ENCODE assay signal across 30 mouse cellular contexts in genomic region chr6:122565070-122565784, GRCm38 (mm10). TPM values are rescaled to one million over a fixed set of nuclear protein-coding genes. Genes with fewer than 3 reads are reported as not detected.
DNase-seq lines count a peak whose midpoint lies in the region; ATAC-seq and TF ChIP-seq lines count a peak whose summit lies in the region.
"Had no signal": no experiment of that assay in that cellular context is flagged by ENCODE, and none has a peak within 500 bp of the region (broad histone marks: within the 10 kb centered on the region; RNA-seq: fewer than 3 reads in every experiment).

No protein-coding gene starts in this region.

- DNase-seq in forebrain, postnatal 0 days, result no peak
- no peak for DNase-seq in thymus, postnatal 25 days
- no peak for DNase-seq in testis, postnatal 10 days (ENCODE audit: low spot score)
- no peak for DNase-seq in cerebellum, adult 11-12 months
- DNase-seq: cerebellum, adult 18-20 months; cerebellum, postnatal 25 days; embryo, embryonic 11 days; gastrocnemius, postnatal 10 days; heart, adult 18-20 months; heart, postnatal 10 days; kidney, postnatal 36 days; lung, postnatal 10 days had no signal

- H3K27me3 ChIP-seq in forebrain, postnatal 0 days (ENCODE audit: insufficient read depth, low read length), result no peaks in the 10 kb centered on the region
- H3K27me3 ChIP-seq in forebrain, embryonic 13.5 days, result 0 out of 2 replicates have a peak, but pooled peaks cover 3% of the 10 kb centered on the region
- H3K27me3 ChIP-seq in E14TG2a.4 (ENCODE audit: insufficient read depth, low read length), result peaks cover 38% of the 10 kb centered on the region
- H3K27me3 ChIP-seq in myocyte (ENCODE audit: control insufficient read depth, insufficient read depth, insufficient read length), result no peaks in the 10 kb centered on the region
- H3K27me3 ChIP-seq: CH12.LX; forebrain, embryonic 15.5 days had no signal

- H3ac ChIP-seq in myocyte (ENCODE audit: control insufficient read depth, insufficient read length), result no peak overlapping the region

- no peaks in the 10 kb centered on the region for H3K79me2 ChIP-seq in myocyte (ENCODE audit: control insufficient read depth, insufficient read depth)

- no peak for ATAC-seq in forebrain, postnatal 0 days
- no peak for ATAC-seq in forebrain, embryonic 13.5 days
- ATAC-seq in common myeloid progenitor, adult 5-6 weeks (replicated peaks; ENCODE audit: low read depth, poor library complexity, severe bottlenecking), result peak; percentile 31
- ATAC-seq: forebrain, embryonic 15.5 days; hindbrain, postnatal 0 days; intestine, postnatal 0 days; midbrain, embryonic 16.5 days had no signal

- TF ChIP-seq POLR2A in myocyte (IDR thresholded peaks at IDR 0.05; ENCODE audit: insufficient read length, low read depth), result no peak

- no peaks in the 10 kb centered on the region for H3K36me3 ChIP-seq in forebrain, postnatal 0 days (ENCODE audit: insufficient read depth)
- H3K36me3 ChIP-seq in forebrain, embryonic 13.5 days (ENCODE audit: poor library complexity, severe bottlenecking), result no peaks in the 10 kb centered on the region
- H3K36me3 ChIP-seq in E14TG2a.4 (ENCODE audit: insufficient read depth, low read length), result no peaks in the 10 kb centered on the region
- no peaks in the 10 kb centered on the region for H3K36me3 ChIP-seq in myocyte (ENCODE audit: control insufficient read depth, insufficient read depth)
- H3K36me3 ChIP-seq: forebrain, embryonic 15.5 days; heart, embryonic 12.5 days had no signal

- 93% methylated on average over 9 of the region's 9 CpGs for WGBS in forebrain, postnatal 0 days
- 95% methylated on average over 9 of the region's 9 CpGs for WGBS in forebrain, embryonic 13.5 days

- H3K9me3 ChIP-seq in forebrain, postnatal 0 days (ENCODE audit: low read length), result no peaks in the 10 kb centered on the region
- H3K9me3 ChIP-seq in forebrain, embryonic 13.5 days (replicated peaks), result no peaks in the 10 kb centered on the region
- no peaks in the 10 kb centered on the region for H3K9me3 ChIP-seq in E14TG2a.4 (ENCODE audit: low read length)
- H3K9me3 ChIP-seq: forebrain, embryonic 15.5 days; heart, embryonic 12.5 days had no signal

- TF ChIP-seq CTCF in forebrain, postnatal 0 days (IDR thresholded peaks at IDR 0.05; ENCODE audit: low read depth), result peak; percentile 14; the same call in 1 of the 2 replicates
- 0 out of 2 replicates have a peak, but pooled peaks have one; percentile 5 for TF ChIP-seq CTCF in E14TG2a.4 (conservative IDR thresholded peaks at IDR 0.05; ENCODE audit: low read length)

- H3K4me1 ChIP-seq in forebrain, postnatal 0 days (ENCODE audit: insufficient read depth), result no peaks in the 10 kb centered on the region
- peaks cover 7% of the 10 kb centered on the region; the same call in 1 of the 2 replicates for H3K4me1 ChIP-seq in forebrain, embryonic 13.5 days
- H3K4me1 ChIP-seq in E14TG2a.4 (replicated peaks; ENCODE audit: low read depth, low read length), result peaks cover 18% of the 10 kb centered on the region
- H3K4me1 ChIP-seq: heart, embryonic 12.5 days had no signal

- H3K4me3 ChIP-seq in forebrain, postnatal 0 days (ENCODE audit: low read depth, low read length), result no peak overlapping the region
- H3K4me3 ChIP-seq in forebrain, embryonic 13.5 days, result no peak overlapping the region
- no peak overlapping the region for H3K4me3 ChIP-seq in E14TG2a.4 (replicated peaks; ENCODE audit: low read length)
- H3K4me3 ChIP-seq in myocyte, result no peak overlapping the region
- H3K4me3 ChIP-seq: forebrain, embryonic 15.5 days; heart, embryonic 12.5 days had no signal

- no peak overlapping the region for H3K9ac ChIP-seq in forebrain, postnatal 0 days
- no peak overlapping the region for H3K9ac ChIP-seq in forebrain, embryonic 13.5 days
- H3K9ac ChIP-seq: forebrain, embryonic 15.5 days; heart, embryonic 12.5 days had no signal

- no peak overlapping the region for H3K27ac ChIP-seq in forebrain, postnatal 0 days (ENCODE audit: low read depth, low read length)
- no peak overlapping the region for H3K27ac ChIP-seq in forebrain, embryonic 13.5 days
- H3K27ac ChIP-seq: forebrain, embryonic 15.5 days; hindbrain, postnatal 0 days had no signal

- H3K4me2 ChIP-seq in forebrain, postnatal 0 days (ENCODE audit: low read depth), result no peak overlapping the region
- no peak overlapping the region for H3K4me2 ChIP-seq in forebrain, embryonic 13.5 days
- no peak overlapping the region for H3K4me2 ChIP-seq in myocyte (ENCODE audit: low read depth)
- H3K4me2 ChIP-seq: forebrain, embryonic 15.5 days; heart, embryonic 12.5 days had no signal

TF ChIP-seq in myocyte, 11 proteins besides CTCF, POLR2A, EP300 and RAD21:
- 0 out of 2 replicates have a peak, but pooled peaks have one; percentile 0 for TF ChIP-seq CEBPB (IDR thresholded peaks at IDR 0.05; ENCODE audit: insufficient read depth, poor library complexity, severe bottlenecking)
- no peak for TF ChIP-seq TCF3 (IDR thresholded peaks at IDR 0.05; ENCODE audit: insufficient read length, low read depth)

RNA-seq across cellular contexts. Expression of gene Aicda, which starts 11.6 kb away (rescaled TPM):
- total RNA-seq in forebrain, postnatal 0 days (2014; rRNA removed), result 0.31 and 3.1 TPM in 2 replicates
- 0.29 and 1.3 TPM in 2 replicates for polyA plus RNA-seq in forebrain, postnatal 0 days (2015; fragmentation: Nextera tagmentation; extraction: Ambion mirVana)
- polyA plus RNA-seq in forebrain, embryonic 13.5 days (2015; fragmentation: Nextera tagmentation; extraction: Ambion mirVana), result 0.12 and 0.21 TPM in 2 replicates
- not detected in 2 replicates for total RNA-seq in common myeloid progenitor, adult 5-6 weeks (2017)
- not detected for polyA plus RNA-seq in myocyte (2012; fragmentation: generic; extraction: Trizol)
- total RNA-seq: adrenal gland, postnatal 4 days; gastrocnemius, postnatal 10 days; heart, adult 18-20 months; heart, postnatal 10 days; left cerebral cortex, adult 18-20 months; left cerebral cortex, postnatal 25 days; megakaryocyte-erythroid progenitor cell, adult 5-6 weeks had no signal
- polyA plus RNA-seq: heart, embryonic 12.5 days; hindbrain, embryonic 11.5 days; intestine, postnatal 0 days; kidney, embryonic 14.5 days; liver, embryonic 16.5 days had no signal

RNA-seq across cellular contexts. Expression of gene Apobec1, which starts 37.0 kb away (rescaled TPM):
- 1.2 and 2.0 TPM in 2 replicates for total RNA-seq in forebrain, postnatal 0 days (2014; rRNA removed)
- polyA plus RNA-seq in forebrain, postnatal 0 days (2015; fragmentation: Nextera tagmentation; extraction: Ambion mirVana), result 2.3 and 2.4 TPM in 2 replicates
- polyA plus RNA-seq in forebrain, embryonic 13.5 days (2015; fragmentation: Nextera tagmentation; extraction: Ambion mirVana), result 2.9 and 3.8 TPM in 2 replicates
- 13.3 and 14.2 TPM in 2 replicates for total RNA-seq in common myeloid progenitor, adult 5-6 weeks (2017)
- 10.5 TPM for polyA plus RNA-seq in myocyte (2012; fragmentation: generic; extraction: Trizol)

RNA-seq across cellular contexts. Expression of gene Gdf3, which starts 44.7 kb away (rescaled TPM):
- total RNA-seq in forebrain, postnatal 0 days (2014; rRNA removed), result not detected in 2 replicates
- polyA plus RNA-seq in forebrain, postnatal 0 days (2015; fragmentation: Nextera tagmentation; extraction: Ambion mirVana), result not detected in 2 replicates
- polyA plus RNA-seq in forebrain, embryonic 13.5 days (2015; fragmentation: Nextera tagmentation; extraction: Ambion mirVana), result not detected in 2 replicates
- 4.1 and 5.6 TPM in 2 replicates for total RNA-seq in common myeloid progenitor, adult 5-6 weeks (2017)
- polyA plus RNA-seq in myocyte (2012; fragmentation: generic; extraction: Trizol), result not detected
- total RNA-seq: adrenal gland, postnatal 4 days; CH12.LX; gastrocnemius, postnatal 10 days; heart, adult 18-20 months; heart, postnatal 10 days; left cerebral cortex, adult 18-20 months; left cerebral cortex, postnatal 25 days had no signal
- polyA plus RNA-seq: embryonic facial prominence, embryonic 14.5 days; forebrain, embryonic 15.5 days; kidney, embryonic 14.5 days had no signal

RNA-seq across cellular contexts. Expression of gene Mfap5, which starts 59.6 kb away (rescaled TPM):
- total RNA-seq in forebrain, postnatal 0 days (2014; rRNA removed), result 3.5 and 3.6 TPM in 2 replicates
- 3.8 and 5.5 TPM in 2 replicates for polyA plus RNA-seq in forebrain, postnatal 0 days (2015; fragmentation: Nextera tagmentation; extraction: Ambion mirVana)
- polyA plus RNA-seq in forebrain, embryonic 13.5 days (2015; fragmentation: Nextera tagmentation; extraction: Ambion mirVana), result 1.0 and 1.2 TPM in 2 replicates
- not detected in 2 replicates for total RNA-seq in common myeloid progenitor, adult 5-6 weeks (2017)
- 0.98 TPM for polyA plus RNA-seq in myocyte (2012; fragmentation: generic; extraction: Trizol)
- total RNA-seq: megakaryocyte-erythroid progenitor cell, adult 5-6 weeks had no signal
